Mouse (Mus musculus) embryonic facial prominence, embryonic 14.5 days (tissue): Measurements from ENCODE around the gene Ssbp2. TPM values are rescaled to one million over a fixed set of nuclear protein-coding genes. Genes with fewer than 3 reads are reported as not detected.
A peak's percentile ranks its signal among the peaks of the same experiment; 100 is the strongest.

ENCODE experiments used
- ATAC-seq: fragments of 200-750 bp; cut with Nextera tagmentation; 2 replicates; pipeline ENCODE4 v1.8.0; 2017; ENCODE audit warnings: low read depth, moderate number of reproducible peaks, moderate TSS enrichment
- DNase-seq: peaks from one replicate; pipeline ENCODE4 v3.0.0-alpha.2; 2015; ENCODE audit warnings: low spot score
- H3K27ac ChIP-seq: fragments of 300-500 bp; sonication (generic); replicated peaks from 2 replicates; pipeline ENCODE4 v1.5.1; 2014; ENCODE audit warnings: low read depth, mild to moderate bottlenecking, low read length, moderate library complexity
- H3K27me3 ChIP-seq: fragments of 300-500 bp; sonication (generic); replicated peaks from 2 replicates; pipeline ENCODE4 v1.6.1; 2014; ENCODE audit warnings: low read length; ENCODE audit not compliant: control insufficient read depth, insufficient read depth
- H3K36me3 ChIP-seq: fragments of 300-500 bp; sonication (generic); 2 replicates; pipeline ENCODE4 v1.6.1; 2014; ENCODE audit warnings: low read length, mixed read lengths; ENCODE audit not compliant: control insufficient read depth, insufficient read depth
- H3K4me1 ChIP-seq: fragments of 300-500 bp; sonication (generic); 2 replicates; pipeline ENCODE4 v1.6.1; 2014; ENCODE audit warnings: antibody characterized with exemption, low read length; ENCODE audit not compliant: control insufficient read depth, insufficient read depth
- H3K4me2 ChIP-seq: fragments of 300-500 bp; sonication (generic); 2 replicates; pipeline ENCODE4 v1.6.1; 2014; ENCODE audit warnings: low read depth, mild to moderate bottlenecking, low read length, moderate library complexity, mixed read lengths
- H3K4me3 ChIP-seq: fragments of 300-500 bp; sonication (generic); 2 replicates; pipeline ENCODE4 v1.5.1; 2014; ENCODE audit warnings: low read depth, mild to moderate bottlenecking, low read length
- H3K9ac ChIP-seq: fragments of 300-500 bp; sonication (generic); 2 replicates; pipeline ENCODE4 v1.6.1; 2014; ENCODE audit warnings: low read depth, mild to moderate bottlenecking, low read length, moderate library complexity, mixed read lengths
- H3K9me3 ChIP-seq: fragments of 300-500 bp; sonication (generic); 2 replicates; pipeline ENCODE4 v1.6.1; 2016; ENCODE audit warnings: low read length; ENCODE audit not compliant: control insufficient read depth
- WGBS: fragments of 180-500 bp; shearing (Covaris S2); extraction: QIAGEN DNeasy Blood & Tissue Kit; methylation state at CpG from one replicate; pipeline ENCODE4 v1.1.7; 2014; 5-methylcytosine and 5-hydroxymethylcytosine counted together
- polyA plus RNA-seq: library from polyadenylated mRNA; unstranded; fragments of >200 nt; fragmentation: Nextera tagmentation; extraction: Ambion mirVana; gene quantifications from 2 replicates; pipeline ENCODE4 v1.2.1, GENCODE M21; 2014

Gene Ssbp2
- polyA plus RNA-seq, 1 experiment from 2014 or later, result 148 TPM

DNA sequence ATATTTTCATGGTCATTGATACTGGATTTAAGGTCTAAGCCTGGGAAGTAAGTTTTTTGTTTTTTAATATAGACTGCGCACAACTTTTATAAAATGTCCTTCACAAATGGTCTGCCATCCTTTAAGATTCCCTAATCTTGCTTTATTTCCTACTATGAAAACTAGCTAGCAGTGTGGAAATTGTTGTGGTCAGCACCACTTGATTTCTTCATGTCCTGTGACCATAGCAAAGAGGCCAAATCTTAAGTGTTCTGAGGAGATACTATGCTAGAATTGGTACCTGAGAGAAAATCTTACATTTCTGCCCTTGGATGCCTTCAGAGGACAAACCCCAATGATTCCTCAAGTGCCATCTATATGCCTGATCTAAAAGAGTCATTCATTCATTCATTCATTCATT is 60.9 kb downstream of the Ssbp2 start:
- no peak for DNase-seq
- no peak overlapping the region for H3K9ac ChIP-seq
- no peaks in the 10 kb centered on the region for H3K9me3 ChIP-seq
- H3K4me3 ChIP-seq, result no peak overlapping the region
- H3K27me3 ChIP-seq, result no peaks in the 10 kb centered on the region
- no peaks in the 10 kb centered on the region for H3K36me3 ChIP-seq
- no peak for ATAC-seq
- no peak overlapping the region for H3K27ac ChIP-seq
- no peak overlapping the region for H3K4me2 ChIP-seq
- 0 out of 2 replicates have a peak, but pooled peaks cover 8% of the 10 kb centered on the region for H3K4me1 ChIP-seq
- 97% methylated on average over 1 of the region's 1 CpGs for WGBS

DNA sequence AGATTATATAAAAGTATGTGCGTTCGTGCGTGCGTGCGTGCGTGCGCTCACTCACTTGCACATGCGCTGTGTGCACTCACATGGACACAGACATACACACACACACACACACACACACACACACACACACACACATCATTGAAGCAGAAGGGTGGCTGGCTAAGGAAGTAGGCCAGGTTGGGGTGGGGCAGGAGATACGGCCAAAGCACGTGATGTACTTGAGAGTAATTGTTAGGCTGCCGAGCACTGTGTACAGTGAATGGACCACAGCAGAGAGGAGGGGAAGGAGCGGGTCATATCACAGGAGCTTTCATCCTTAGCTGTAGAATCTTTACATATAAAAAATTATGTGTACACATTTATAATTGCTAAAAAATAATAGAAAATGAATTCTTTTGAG is 66.0 kb downstream of the Ssbp2 start:
- Histone ChIP-seq H3K4me1 (no peaks in the 10 kb centered on the region), H3K9ac (no peak overlapping the region), H3K27ac (no peak overlapping the region), H3K9me3 (no peaks in the 10 kb centered on the region), H3K4me2 (no peak overlapping the region), H3K27me3 (no peaks in the 10 kb centered on the region), H3K36me3 (0 out of 2 replicates have a peak, but pooled peaks cover 16% of the 10 kb centered on the region), H3K4me3 (no peak overlapping the region)
- DNase-seq (no peak), ATAC-seq (no peak)
- WGBS, result 91% methylated on average over 12 of the region's 12 CpGs

DNA sequence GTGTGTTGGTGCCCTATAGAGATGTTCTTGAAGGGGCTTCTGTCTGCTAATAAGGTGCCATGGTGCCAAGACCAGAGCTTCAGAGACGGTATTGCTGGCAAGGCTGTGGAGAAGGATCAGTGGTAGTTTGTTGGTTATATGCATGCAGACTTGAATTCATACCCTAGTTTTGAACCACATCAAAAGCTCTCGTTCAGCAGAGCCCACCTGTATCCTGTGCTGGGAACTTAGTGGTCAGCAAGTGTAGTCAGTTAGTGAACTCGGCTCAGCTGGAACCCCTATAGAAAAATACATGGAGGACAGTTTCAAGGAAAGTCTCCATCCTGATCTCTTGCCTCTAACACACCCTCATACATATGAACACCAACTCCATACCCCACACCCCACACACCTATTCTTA is 69.7 kb downstream of the Ssbp2 start:
- no peak overlapping the region for H3K27ac ChIP-seq
- no peak for DNase-seq
- no peaks in the 10 kb centered on the region for H3K4me1 ChIP-seq
- H3K36me3 ChIP-seq, result peaks cover 34% of the 10 kb centered on the region
- ATAC-seq, result no peak
- no peak overlapping the region for H3K4me3 ChIP-seq
- peaks cover 7% of the 10 kb centered on the region; the same call in 1 of the 2 replicates for H3K9me3 ChIP-seq
- 96% methylated on average over 3 of the region's 3 CpGs for WGBS
- no peak overlapping the region for H3K9ac ChIP-seq
- H3K27me3 ChIP-seq, result no peaks in the 10 kb centered on the region
- no peak overlapping the region for H3K4me2 ChIP-seq

DNA sequence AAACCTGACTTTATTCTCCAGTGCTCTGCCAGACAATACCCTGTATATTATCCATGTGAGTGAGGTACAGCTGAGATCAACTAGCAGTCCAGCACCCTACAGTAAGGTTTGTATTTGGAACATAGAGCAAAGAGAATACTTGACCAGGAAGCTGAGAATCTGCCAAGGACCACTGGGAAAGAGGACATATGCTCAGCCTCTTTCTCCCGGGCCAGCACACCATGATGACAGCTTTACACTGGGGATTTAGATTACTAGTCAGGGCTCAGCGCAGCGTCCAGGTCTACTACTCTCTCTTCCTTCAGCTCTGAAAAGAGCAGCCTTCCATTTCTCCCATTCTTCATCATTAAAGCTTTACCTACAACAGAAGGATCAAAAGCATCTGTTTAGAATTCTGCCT is 76.6 kb downstream of the Ssbp2 start:
- no peak overlapping the region for H3K27ac ChIP-seq
- no peak overlapping the region for H3K4me3 ChIP-seq
- H3K9me3 ChIP-seq, result peaks cover 7% of the 10 kb centered on the region; the same call in 1 of the 2 replicates
- no peak for ATAC-seq
- no peak overlapping the region for H3K4me2 ChIP-seq
- no peak overlapping the region for H3K9ac ChIP-seq
- no peaks in the 10 kb centered on the region for H3K27me3 ChIP-seq
- H3K4me1 ChIP-seq, result no peaks in the 10 kb centered on the region
- no peak for DNase-seq
- WGBS, result 75% methylated on average over 3 of the region's 3 CpGs
- H3K36me3 ChIP-seq, result peaks cover 52% of the 10 kb centered on the region

DNA sequence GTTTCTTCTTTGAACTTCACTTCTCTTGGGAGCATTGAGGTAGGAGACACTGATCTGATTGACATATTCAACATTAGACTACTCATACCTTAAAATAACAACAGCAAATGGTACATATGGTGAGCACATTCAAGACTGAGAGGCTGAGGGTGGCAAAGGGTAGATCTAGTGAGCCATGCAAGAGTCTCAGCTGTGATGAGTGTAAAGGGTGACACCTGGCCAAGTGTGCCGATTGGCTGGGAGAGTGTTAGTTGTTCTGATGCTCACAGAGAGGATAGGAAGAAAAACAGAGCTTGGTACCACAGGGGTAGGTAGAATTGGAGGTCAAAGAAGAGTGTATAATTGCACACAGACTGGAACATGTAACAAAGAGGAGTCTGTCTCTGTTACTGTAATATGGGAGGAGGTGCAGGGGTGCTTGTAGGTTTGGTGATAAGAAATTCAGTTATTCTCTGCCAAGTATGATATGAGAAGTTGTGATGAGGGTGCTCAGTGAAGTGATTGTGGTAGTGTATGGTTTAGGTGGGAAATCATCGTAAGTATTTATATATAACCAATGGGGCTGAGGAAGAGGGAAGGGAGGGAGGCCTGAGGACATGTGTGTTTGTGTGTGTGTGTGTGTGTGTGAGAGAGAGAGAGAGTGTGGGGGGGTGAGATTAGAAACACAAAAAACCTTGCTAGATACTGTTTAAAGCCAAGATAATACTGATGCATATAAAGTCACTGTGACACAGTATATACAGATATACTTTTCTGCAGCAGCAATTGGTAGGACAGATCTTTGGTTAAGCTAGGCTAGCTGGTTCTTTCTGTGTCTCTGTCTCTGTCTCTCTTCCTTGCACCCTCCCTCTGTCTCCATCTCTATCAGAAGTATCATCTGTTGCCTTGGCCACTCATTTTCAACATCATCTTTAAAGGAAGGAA is 80.3 kb downstream of the Ssbp2 start:
- ATAC-seq (no peak), DNase-seq (no peak)
- H3K4me1 ChIP-seq, result no peaks in the 10 kb centered on the region
- H3K4me2 ChIP-seq, result no peak overlapping the region
- WGBS, result 90% methylated on average over 2 of the region's 2 CpGs
- H3K27me3 ChIP-seq, result no peaks in the 10 kb centered on the region
- H3K4me3 ChIP-seq, result no peak overlapping the region
- H3K36me3 ChIP-seq, result peaks cover 38% of the 10 kb centered on the region
- H3K9ac ChIP-seq, result no peak overlapping the region
- no peaks in the 10 kb centered on the region for H3K9me3 ChIP-seq
- no peak overlapping the region for H3K27ac ChIP-seq

DNA sequence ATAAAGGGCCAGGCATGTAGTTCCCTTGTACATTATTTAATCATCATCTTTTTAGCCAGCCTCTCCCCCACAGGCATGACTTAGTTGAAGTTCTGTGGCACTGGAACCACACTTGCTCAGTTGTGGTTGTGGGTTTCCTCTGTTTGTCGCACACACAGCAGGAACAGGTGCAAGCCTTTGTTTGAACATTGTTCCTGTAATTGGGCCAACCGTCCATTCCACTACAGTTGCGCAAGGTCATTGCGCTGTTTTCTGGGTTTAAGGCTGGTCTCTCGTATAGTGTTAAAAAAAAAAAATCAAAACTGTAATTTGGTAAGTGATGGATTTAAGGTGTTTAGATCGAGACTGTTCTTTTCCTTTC is 81.0 kb downstream of the Ssbp2 start:
- H3K27me3 ChIP-seq, result no peaks in the 10 kb centered on the region
- H3K4me2 ChIP-seq, result no peak overlapping the region
- 91% methylated on average over 6 of the region's 6 CpGs for WGBS
- H3K27ac ChIP-seq, result no peak overlapping the region
- H3K36me3 ChIP-seq, result peaks cover 38% of the 10 kb centered on the region
- H3K4me1 ChIP-seq, result no peaks in the 10 kb centered on the region
- no peaks in the 10 kb centered on the region for H3K9me3 ChIP-seq
- no peak overlapping the region for H3K9ac ChIP-seq
- ATAC-seq (no peak), DNase-seq (no peak)
- no peak overlapping the region for H3K4me3 ChIP-seq

DNA sequence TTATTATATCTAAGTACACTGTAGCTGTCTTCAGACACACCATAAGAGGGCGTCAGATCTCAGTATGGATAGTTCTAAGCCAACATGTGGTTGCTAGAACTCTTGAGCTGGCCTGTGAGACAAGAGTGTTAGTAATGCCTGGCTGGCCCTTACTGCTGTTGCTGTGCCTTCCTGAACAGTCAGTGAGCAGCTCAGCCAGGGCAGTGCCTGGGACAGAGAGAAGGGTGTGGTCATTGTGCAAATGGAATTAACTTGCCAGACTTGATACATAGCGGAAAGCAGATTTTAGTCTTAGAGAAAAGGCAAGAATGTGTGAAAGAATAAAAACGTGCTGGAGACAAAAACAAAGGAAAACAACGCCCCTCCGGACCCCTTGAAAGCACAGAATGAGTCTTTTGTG is 83.5 kb downstream of the Ssbp2 start:
- Histone ChIP-seq H3K27ac (no peak overlapping the region), H3K4me2 (no peak overlapping the region), H3K36me3 (peaks cover 32% of the 10 kb centered on the region), H3K9ac (no peak overlapping the region), H3K9me3 (no peaks in the 10 kb centered on the region), H3K4me3 (no peak overlapping the region), H3K27me3 (no peaks in the 10 kb centered on the region), H3K4me1 (no peaks in the 10 kb centered on the region)
- 90% methylated on average over 5 of the region's 5 CpGs for WGBS
- ATAC-seq, result no peak
- no peak for DNase-seq

DNA sequence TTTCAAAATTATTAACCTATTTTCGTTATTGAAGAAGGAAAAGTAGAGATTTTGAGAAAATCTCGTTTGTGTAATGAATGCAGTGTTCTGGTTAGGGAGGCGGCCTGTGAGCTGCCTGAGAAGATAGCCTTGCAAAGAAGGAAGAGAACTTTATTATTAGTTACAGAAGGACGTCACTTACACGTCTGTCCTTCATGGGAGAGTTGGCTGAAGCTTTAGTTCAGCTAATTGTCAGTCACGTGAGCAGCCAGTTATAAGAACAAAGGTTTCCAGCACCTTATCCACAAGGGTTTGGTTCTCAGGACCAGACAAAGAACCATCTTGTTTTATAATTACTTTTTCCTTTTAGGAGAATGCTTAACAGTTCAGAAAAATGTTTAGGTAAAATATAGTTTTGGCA is 104.0 kb downstream of the Ssbp2 start:
- no peak overlapping the region for H3K9ac ChIP-seq
- no peaks in the 10 kb centered on the region for H3K4me1 ChIP-seq
- H3K9me3 ChIP-seq, result no peaks in the 10 kb centered on the region
- H3K4me2 ChIP-seq, result no peak overlapping the region
- no peaks in the 10 kb centered on the region for H3K27me3 ChIP-seq
- no peak overlapping the region for H3K4me3 ChIP-seq
- WGBS, result 67% methylated on average over 6 of the region's 6 CpGs
- H3K27ac ChIP-seq, result no peak overlapping the region
- peaks cover 4% of the 10 kb centered on the region; the same call in 1 of the 2 replicates for H3K36me3 ChIP-seq
- DNase-seq (no peak), ATAC-seq (no peak)

DNA sequence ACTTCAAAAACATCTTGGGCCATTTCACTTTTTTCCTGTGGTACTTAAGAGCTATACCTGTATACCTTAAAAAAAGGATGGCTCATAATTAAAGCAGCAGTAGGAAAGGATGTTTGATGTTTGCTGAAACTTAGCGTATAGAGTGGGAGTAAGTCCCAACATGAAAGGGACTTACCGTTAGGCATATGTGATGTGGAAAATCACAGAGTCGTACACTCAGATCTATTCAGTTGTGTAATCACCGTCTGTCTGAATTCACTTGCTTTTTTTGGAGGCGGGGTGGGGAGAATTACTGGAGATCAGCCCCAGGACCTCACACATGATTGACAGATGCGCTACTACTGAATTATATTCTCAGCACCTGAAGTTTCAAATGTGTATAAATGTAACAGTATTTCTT is 104.7 kb downstream of the Ssbp2 start:
- peaks cover 4% of the 10 kb centered on the region; the same call in 1 of the 2 replicates for H3K36me3 ChIP-seq
- 71% methylated on average over 6 of the region's 6 CpGs for WGBS
- ATAC-seq (no peak), DNase-seq (peak; percentile 4)
- no peak overlapping the region for H3K27ac ChIP-seq
- no peaks in the 10 kb centered on the region for H3K4me1 ChIP-seq
- H3K27me3 ChIP-seq, result no peaks in the 10 kb centered on the region
- no peak overlapping the region for H3K4me2 ChIP-seq
- no peak overlapping the region for H3K9ac ChIP-seq
- H3K4me3 ChIP-seq, result no peak overlapping the region
- H3K9me3 ChIP-seq, result no peaks in the 10 kb centered on the region
